Mouse (Mus musculus) stomach, postnatal 0 days (tissue): ENCODE data around the gene P2ry2.

Experiments used
- CTCF ChIP-seq: IDR thresholded peaks from 2 replicates; pipeline ENCODE4 v1.5.1; 2016; ENCODE audit warnings: antibody characterized with exemption, low read depth, mild to moderate bottlenecking, moderate library complexity
- EP300 ChIP-seq: optimal IDR thresholded peaks from 2 replicates; pipeline ENCODE3; 2016; ENCODE audit warnings: antibody characterized with exemption

- TF ChIP-seq CTCF, result no peak
- TF ChIP-seq EP300, result no peak
Observed at GRCm38 (mm10) chr7:101014041-101014440, 1.4 kb upstream of the P2ry2 start.
